Mouse (Mus musculus): ENCODE measurements around the gene Dnajb13.

GRCm38 (mm10) chr7:100466781-100467510 is 47.8 kb downstream of the Dnajb13 start:
- no peak for TF ChIP-seq POLR2A (IDR thresholded peaks at IDR 0.05; ENCODE audit: borderline replicate concordance, low read depth, low read length)
- no peak for TF ChIP-seq CTCF (IDR thresholded peaks at IDR 0.05; ENCODE audit: low read depth, low read length)

Measured in bone marrow macrophage, adult 2 months (primary cell).